Mouse (Mus musculus): ENCODE results near the gene Gm11627. TPM values are rescaled to one million over a fixed set of nuclear protein-coding genes. Genes with fewer than 3 reads are reported as not detected.
"Not testable (repeated sequence)": the region's sequence is repeated elsewhere in the genome, so short reads cannot be mapped to it uniquely, and the experiment has no call there.

The Gm11627 gene
- polyA plus RNA-seq, 1 experiment from 2014 or later: not detected

DNA sequence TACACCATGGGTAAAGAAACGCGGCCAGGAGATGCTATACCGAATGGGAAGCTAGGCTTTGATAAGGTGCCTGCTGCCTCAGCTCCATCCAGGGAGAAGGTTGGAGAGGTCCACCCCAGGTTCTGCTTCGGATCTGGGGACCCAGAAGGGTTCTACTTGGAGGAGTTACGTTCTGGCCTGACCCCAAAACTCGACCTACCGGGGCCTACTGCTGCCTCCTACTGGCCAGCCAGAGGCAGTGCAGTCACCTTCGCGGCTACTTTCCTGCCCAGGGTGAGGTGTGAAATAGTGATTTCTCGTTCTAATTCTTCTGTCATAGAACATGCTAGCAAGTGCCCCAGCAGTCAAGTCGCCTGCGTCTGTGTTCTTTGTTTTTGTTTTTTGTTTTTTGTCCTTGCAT lies 11.1 kb downstream of the Gm11627 start:
- no peak overlapping the region for H3K27ac ChIP-seq (ENCODE audit: low read depth)
- H3K4me1 ChIP-seq (ENCODE audit: insufficient read depth): no peaks in the 10 kb centered on the region; the same call in 1 of the 2 replicates
- peaks cover under 1% of the 10 kb centered on the region; the same call in 1 of the 2 replicates for H3K27me3 ChIP-seq (ENCODE audit: insufficient read depth, low read length)
- peak; percentile 63 for TF ChIP-seq CTCF (IDR thresholded peaks at IDR 0.05; ENCODE audit: low read depth)
- no peak for TF ChIP-seq EP300 (IDR thresholded peaks at IDR 0.05; ENCODE audit: low read depth)
- no peak overlapping the region for H3K4me2 ChIP-seq (ENCODE audit: low read depth, low read length)
- H3K36me3 ChIP-seq (replicated peaks; ENCODE audit: insufficient read depth, low read length): no peaks in the 10 kb centered on the region
- 72% methylated on average over 12 of the region's 12 CpGs for WGBS (ENCODE audit: insufficient replicate concordance)
- H3K9me3 ChIP-seq (ENCODE audit: low read length): no peaks in the 10 kb centered on the region
- DNase-seq: peak; percentile 19
- H3K4me3 ChIP-seq (ENCODE audit: low read depth, low read length): no peak overlapping the region
- no peak overlapping the region for H3K9ac ChIP-seq (replicated peaks)
- no peak for ATAC-seq

DNA sequence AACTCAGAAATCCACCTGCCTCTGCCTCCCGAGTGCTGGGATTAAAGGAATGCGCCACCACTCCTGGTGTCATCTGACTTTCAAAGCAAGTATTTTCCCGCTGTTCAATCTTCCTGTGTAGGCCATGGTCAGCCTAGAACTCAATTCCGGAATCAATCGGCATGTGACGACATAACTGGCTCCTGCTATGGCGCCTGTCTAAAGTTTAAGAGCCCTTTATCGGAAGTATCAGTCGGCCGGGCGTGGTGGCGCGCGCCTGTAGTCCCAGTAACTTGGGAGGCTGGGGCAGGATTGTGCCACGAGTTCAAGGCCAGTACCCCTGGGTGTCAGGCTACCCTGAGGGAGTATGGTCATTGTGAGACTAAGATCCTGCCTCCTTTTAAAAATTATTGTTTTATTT lies 11.5 kb downstream of the Gm11627 start:
- Histone ChIP-seq H3K27ac (ENCODE audit: low read depth) (no peak overlapping the region), H3K27me3 (ENCODE audit: insufficient read depth, low read length) (no peaks in the 10 kb centered on the region), H3K9me3 (ENCODE audit: low read length) (no peaks in the 10 kb centered on the region), H3K36me3 (replicated peaks; ENCODE audit: insufficient read depth, low read length) (no peaks in the 10 kb centered on the region), H3K4me3 (ENCODE audit: low read depth, low read length) (no peak overlapping the region), H3K9ac (replicated peaks) (no peak overlapping the region), H3K4me2 (ENCODE audit: low read depth, low read length) (no peak overlapping the region), H3K4me1 (ENCODE audit: insufficient read depth) (no peaks in the 10 kb centered on the region; the same call in 1 of the 2 replicates)
- no peak for ATAC-seq
- no peak for DNase-seq
- TF ChIP-seq CTCF (IDR thresholded peaks at IDR 0.05; ENCODE audit: low read depth) (no peak), EP300 (IDR thresholded peaks at IDR 0.05; ENCODE audit: low read depth) (no peak)
- 93% methylated on average over 15 of the region's 15 CpGs for WGBS (ENCODE audit: insufficient replicate concordance)

DNA sequence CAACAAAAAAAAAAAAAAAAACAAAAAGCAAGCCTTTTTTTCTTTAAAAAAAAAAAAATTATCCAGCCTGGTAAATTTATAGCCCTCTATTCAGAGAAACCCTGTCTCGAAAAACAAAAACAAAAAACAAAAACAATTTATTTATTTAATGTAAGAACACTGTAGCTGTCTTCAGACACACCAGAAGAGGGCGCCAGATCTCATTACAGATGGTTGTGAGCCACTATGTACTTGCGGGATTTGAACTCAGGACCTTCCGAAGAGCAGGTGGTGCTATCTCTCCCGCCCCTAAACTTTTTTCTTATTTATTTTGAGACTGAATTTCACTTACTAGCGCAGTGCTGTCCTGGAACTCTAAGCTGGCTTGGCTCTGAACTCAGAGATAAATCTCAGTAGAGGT lies 12.1 kb downstream of the Gm11627 start:
- Histone ChIP-seq H3K9ac (replicated peaks) (no peak overlapping the region), H3K4me3 (ENCODE audit: low read depth, low read length) (no peak overlapping the region), H3K9me3 (ENCODE audit: low read length) (no peaks in the 10 kb centered on the region), H3K4me2 (ENCODE audit: low read depth, low read length) (no peak overlapping the region), H3K36me3 (replicated peaks; ENCODE audit: insufficient read depth, low read length) (no peaks in the 10 kb centered on the region), H3K27me3 (ENCODE audit: insufficient read depth, low read length) (no peaks in the 10 kb centered on the region), H3K27ac (ENCODE audit: low read depth) (no peak overlapping the region), H3K4me1 (ENCODE audit: insufficient read depth) (no peaks in the 10 kb centered on the region; the same call in 1 of the 2 replicates)
- DNase-seq (no peak), ATAC-seq (no peak)
- TF ChIP-seq CTCF (IDR thresholded peaks at IDR 0.05; ENCODE audit: low read depth) (no peak), EP300 (IDR thresholded peaks at IDR 0.05; ENCODE audit: low read depth) (no peak)
- 83% methylated on average over 6 of the region's 6 CpGs for WGBS (ENCODE audit: insufficient replicate concordance)

DNA sequence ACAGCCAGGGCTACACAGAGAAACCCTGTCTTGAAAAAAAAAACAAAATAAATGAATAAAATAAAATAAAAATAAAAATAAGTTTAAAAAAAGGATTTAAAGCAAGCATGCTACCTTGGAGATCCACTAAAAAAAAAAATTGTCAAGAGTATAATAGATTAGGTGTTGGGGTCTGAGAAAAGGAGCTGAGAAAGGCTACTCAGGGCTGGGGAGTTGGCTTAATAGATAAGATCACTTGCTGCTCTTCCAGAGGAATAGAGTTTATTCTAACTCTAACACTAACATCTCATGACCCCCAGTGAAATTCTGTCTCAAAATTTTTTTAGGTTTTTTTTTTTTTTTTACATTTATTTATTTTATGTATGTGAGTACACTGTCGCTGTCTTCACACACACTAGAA lies 13.0 kb downstream of the Gm11627 start:
- no peak overlapping the region for H3K4me3 ChIP-seq (ENCODE audit: low read depth, low read length)
- H3K9me3 ChIP-seq (ENCODE audit: low read length): no peaks in the 10 kb centered on the region
- DNase-seq: no peak
- TF ChIP-seq EP300 (IDR thresholded peaks at IDR 0.05; ENCODE audit: low read depth) (no peak), CTCF (IDR thresholded peaks at IDR 0.05; ENCODE audit: low read depth) (no peak)
- H3K4me2 ChIP-seq (ENCODE audit: low read depth, low read length): no peak overlapping the region
- H3K27ac ChIP-seq (ENCODE audit: low read depth): no peak overlapping the region
- ATAC-seq: no peak
- H3K27me3 ChIP-seq (ENCODE audit: insufficient read depth, low read length): no peaks in the 10 kb centered on the region
- WGBS (ENCODE audit: insufficient replicate concordance): 91% methylated on average over 1 of the region's 1 CpGs
- H3K9ac ChIP-seq (replicated peaks): no peak overlapping the region
- no peaks in the 10 kb centered on the region; the same call in 1 of the 2 replicates for H3K4me1 ChIP-seq (ENCODE audit: insufficient read depth)
- no peaks in the 10 kb centered on the region for H3K36me3 ChIP-seq (replicated peaks; ENCODE audit: insufficient read depth, low read length)

DNA sequence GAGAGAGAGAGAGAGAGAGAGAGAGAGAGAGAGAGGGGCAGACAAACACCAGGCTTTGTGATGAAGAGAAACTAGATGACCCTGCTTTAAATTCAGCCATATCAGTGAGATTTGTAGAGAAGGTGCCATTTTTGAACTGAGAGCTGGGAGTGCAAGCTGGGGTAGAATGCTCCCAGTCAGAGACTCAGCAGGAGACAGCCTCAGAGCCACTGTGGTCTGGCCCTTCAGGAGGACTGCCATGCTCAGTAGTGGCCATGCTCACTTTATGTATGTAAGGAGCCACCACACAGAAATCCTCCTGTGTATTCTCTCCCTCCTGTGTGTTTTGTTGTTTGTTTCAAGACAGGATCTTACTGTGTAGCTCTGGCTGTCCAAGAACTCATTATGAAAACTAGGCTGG lies 13.5 kb downstream of the Gm11627 start:
- Histone ChIP-seq H3K36me3 (replicated peaks; ENCODE audit: insufficient read depth, low read length) (no peaks in the 10 kb centered on the region), H3K27ac (ENCODE audit: low read depth) (peak overlapping the region; percentile 22; the same call in 1 of the 2 replicates), H3K27me3 (ENCODE audit: insufficient read depth, low read length) (no peaks in the 10 kb centered on the region), H3K4me3 (ENCODE audit: low read depth, low read length) (no peak overlapping the region), H3K9ac (replicated peaks) (no peak overlapping the region), H3K4me2 (ENCODE audit: low read depth, low read length) (no peak overlapping the region), H3K4me1 (ENCODE audit: insufficient read depth) (no peaks in the 10 kb centered on the region; the same call in 1 of the 2 replicates), H3K9me3 (ENCODE audit: low read length) (no peaks in the 10 kb centered on the region)
- DNase-seq (no peak), ATAC-seq (no peak)
- no peak for TF ChIP-seq CTCF (IDR thresholded peaks at IDR 0.05; ENCODE audit: low read depth)
- no peak for TF ChIP-seq EP300 (IDR thresholded peaks at IDR 0.05; ENCODE audit: low read depth)

DNA sequence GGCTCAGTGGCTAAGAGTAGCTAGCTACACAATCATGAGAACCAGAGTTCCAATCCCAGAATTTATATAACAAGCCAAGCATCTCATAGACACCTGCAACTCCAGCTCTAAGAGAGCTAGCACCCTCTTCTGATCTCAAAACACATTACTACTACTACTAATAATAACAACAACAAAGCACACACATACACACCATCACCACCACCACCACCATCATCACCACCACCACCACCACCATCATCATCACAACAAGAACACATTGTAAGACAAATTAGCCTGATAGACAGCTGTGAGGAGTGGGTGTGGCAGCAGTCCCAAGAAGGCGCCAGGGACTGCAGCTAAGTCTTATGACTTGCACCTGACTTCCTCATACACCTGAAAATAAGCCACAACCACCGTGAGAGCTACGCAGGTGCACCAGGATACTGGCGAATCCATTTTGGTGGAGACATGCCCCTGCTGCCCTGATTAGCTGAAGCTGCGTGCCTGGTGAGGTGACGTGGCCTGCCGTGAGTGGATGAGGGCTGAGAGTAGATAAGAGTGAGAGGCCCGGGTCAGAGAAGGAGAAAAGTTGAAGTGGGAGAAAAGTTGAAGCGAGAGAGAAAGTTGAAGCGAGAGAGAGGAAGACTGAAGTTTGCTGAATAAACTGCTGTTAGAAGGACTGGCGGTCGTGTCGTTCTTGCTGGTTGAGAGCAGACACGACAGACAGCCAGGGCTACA lies 14.1 kb downstream of the Gm11627 start:
- not testable (repeated sequence) for ATAC-seq
- WGBS (ENCODE audit: insufficient replicate concordance): 51% methylated on average over 14 of the region's 14 CpGs

More for the DNA sequence above, 14.1 kb downstream of the Gm11627 start:
- not testable (repeated sequence) for H3K4me3 ChIP-seq (ENCODE audit: low read depth, low read length); H3K4me1 ChIP-seq (ENCODE audit: insufficient read depth); H3K9ac ChIP-seq (replicated peaks); H3K27me3 ChIP-seq (ENCODE audit: insufficient read depth, low read length); H3K9me3 ChIP-seq (ENCODE audit: low read length); DNase-seq; H3K4me2 ChIP-seq (ENCODE audit: low read depth, low read length); H3K36me3 ChIP-seq (replicated peaks; ENCODE audit: insufficient read depth, low read length)
- peak overlapping the region; percentile 22; the same call in 1 of the 2 replicates for H3K27ac ChIP-seq (ENCODE audit: low read depth)

Measured in liver, postnatal 0 days (tissue).